Mouse (Mus musculus) layer of hippocampus, postnatal 14 days (tissue): ENCODE data around the gene Gm28048. TPM values are rescaled to one million over a fixed set of nuclear protein-coding genes. Genes with fewer than 3 reads are reported as not detected.
A peak's percentile ranks its signal among the peaks of the same experiment; 100 is the strongest.

Experiments used
- DNase-seq, 2 experiments: peaks; one replicate each; pipeline ENCODE4 v3.0.0; 2021 to 2022; ENCODE audit warnings: low spot score in 2 of 2, mixed read lengths in 1 of 2
- total RNA-seq, 2 experiments: library from RNA; stranded (reverse); gene quantifications; 2 replicates each; pipeline ENCODE4 v1.2.3; 2021

The Gm28048 gene
- total RNA-seq, 2 experiments from 2014 or later = 8.5 to 9.1 TPM

DNA sequence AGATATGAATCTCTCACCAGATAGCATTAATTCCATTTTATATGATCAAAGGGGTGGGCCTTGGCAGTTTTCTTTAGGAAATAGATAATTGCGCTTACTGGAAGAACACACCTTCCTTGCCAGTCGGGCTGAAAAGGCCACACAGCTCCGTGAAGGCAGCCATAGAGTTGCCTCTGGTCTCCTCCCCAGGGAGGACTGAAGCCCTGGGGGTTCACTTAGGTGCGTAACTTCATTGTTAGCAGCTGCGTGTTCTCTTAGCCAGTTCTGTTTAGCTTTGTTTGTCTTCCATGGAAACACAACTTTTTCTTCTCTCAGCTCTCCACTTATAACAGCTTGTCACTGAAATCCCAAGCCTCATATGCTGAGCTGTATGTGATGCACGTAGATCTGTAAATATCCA lies 89.4 kb downstream of the Gm28048 start:
- DNase-seq = no peak

GRCm38 (mm10) chr11:22891876-22892275 lies 90.0 kb downstream of the Gm28048 start:
- no peak for DNase-seq

DNA sequence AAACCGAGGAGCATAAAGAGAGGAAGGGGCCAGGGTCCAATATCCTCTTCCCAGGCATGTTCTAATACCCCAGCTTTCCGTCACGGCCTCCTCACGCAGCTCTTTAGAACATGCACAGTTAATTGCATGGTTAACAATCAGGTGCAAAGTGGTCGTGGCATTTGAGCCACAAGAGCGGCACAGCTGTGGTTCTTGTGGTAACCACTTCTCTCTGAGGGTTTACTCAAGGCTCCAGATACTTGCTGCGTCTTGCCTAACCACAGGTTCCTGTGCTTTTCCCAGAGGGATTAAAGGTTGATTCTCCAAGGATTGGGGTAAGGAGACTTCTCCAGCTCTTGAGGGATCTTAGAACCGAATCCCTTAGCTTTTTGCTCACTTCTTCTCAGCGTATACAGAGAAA lies 90.6 kb downstream of the Gm28048 start:
- no peak for DNase-seq

DNA sequence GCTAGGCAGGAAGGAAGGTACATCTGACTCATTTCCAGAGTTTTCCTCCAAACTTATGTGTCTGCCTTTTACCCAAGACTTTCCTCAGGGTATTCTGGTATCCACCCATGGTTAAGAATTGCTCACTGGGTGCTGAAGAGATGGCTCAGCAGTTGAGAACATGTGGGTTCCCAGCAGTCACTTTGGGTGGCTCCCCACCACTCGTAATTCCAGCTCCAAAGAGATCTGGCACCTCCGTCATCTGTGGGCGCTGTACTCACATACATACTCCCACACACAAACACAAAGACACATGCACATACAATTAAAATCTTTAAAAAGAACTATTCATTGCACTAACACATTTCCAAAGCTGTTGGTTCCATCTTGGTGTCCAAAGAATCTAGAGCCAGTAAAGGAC lies 92.7 kb downstream of the Gm28048 start:
- DNase-seq = peak in 1 of 2 experiments; percentile 37

GRCm38 (mm10) chr11:22886991-22887390 lies 94.9 kb downstream of the Gm28048 start:
- DNase-seq = no peak

DNA sequence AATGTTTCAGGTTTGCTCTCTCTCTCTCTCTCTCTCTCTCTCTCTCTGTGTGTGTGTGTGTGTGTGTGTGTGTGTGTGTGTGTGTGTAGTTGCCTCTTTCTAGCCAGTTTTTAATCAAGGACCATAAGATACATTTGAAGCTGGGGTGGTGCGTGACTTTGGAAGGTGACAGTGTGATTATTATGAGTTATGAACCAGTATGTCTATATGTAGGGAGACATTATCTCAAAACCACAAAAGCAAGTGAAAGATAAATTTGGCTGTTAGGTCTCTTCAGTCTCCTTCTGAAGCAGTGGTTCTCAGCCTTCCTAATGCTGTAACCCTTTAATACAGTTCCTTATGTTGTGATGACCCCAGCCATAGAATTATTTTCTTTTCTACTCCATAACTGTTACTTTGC lies 96.5 kb downstream of the Gm28048 start:
- DNase-seq = no peak

- no peak for DNase-seq
These were observed 98.2 kb downstream of the Gm28048 start for GRCm38 (mm10) chr11:22883676-22884075.

GRCm38 (mm10) chr11:22882926-22883325 lies 99.0 kb downstream of the Gm28048 start:
- DNase-seq = no peak

DNA sequence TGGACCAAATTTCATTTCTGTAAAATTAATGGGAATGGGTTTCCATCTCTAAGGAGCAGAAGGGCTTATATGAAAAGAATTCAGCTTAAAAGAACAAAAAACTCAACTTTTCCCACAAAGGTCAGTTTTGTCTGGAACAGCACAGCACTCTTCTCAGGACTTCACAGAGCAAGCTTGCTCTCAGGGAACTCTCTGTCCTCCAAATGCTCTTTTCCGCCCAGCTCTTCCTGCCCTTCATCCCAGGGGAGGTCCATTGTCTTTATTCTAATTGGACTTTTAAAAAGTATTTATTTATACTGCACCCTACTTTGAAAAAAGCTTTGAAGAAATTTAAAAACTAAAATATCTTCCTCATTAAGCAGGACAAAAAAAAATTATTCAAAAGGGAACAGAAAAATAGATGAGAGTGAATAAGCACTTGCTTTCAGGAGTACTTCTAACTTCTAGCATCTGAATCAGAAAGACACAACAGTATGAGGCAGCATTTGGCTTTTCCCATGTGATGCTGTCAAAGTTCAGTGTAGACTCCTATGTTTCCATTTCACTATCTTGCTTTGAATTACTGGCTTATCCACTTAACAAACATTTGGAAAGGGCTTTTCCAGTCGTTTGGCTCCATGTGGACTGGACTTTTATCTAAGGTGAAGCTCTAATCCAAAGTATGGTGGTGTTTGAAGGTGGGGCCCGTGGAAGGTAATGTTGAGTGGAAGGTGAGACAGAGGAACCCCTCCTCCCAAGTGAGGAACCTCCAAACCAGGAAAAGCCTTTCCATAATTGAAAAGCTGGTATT lies 101.3 kb downstream of the Gm28048 start:
- no peak for DNase-seq

GRCm38 (mm10) chr11:22879645-22880044 lies 102.2 kb downstream of the Gm28048 start:
- no peak for DNase-seq

DNA sequence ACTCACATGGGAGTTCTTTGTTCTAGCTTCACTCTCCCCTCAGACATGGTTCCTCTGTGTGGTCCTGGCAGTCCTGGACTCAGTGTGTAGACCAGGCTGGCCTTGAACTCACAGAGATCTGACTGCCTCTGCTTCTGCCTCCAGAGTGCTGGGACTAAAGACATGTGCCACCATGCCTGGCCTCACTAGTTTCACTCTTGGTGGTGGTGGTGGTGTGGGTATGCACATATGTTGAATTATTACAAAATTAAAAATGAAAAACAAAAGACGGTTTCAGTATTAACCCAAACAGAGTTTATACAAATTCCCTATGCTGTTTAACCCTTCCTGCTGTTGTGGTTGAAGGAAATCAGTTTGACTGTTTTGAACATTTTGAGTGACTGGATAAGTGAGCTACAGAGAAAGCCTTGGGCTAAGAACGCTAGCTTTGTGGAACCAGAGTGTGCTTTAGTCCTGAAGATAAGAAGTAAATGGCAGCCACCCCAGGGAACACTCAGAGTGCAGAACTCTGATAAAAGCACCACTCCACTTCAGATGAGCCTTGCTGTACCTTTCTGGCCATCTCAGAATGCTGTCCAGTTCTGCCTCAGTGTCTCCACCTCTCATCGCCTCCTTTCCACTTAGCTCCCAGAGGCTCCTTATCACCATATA lies 105.1 kb downstream of the Gm28048 start:
- DNase-seq = no peak

GRCm38 (mm10) chr11:22875279-22875678 lies 106.6 kb downstream of the Gm28048 start:
- DNase-seq = peak in 1 of 2 experiments; percentile 12

GRCm38 (mm10) chr11:22874747-22875146 lies 107.1 kb downstream of the Gm28048 start:
- DNase-seq = no peak

- DNase-seq = no peak
These were observed 108.5 kb downstream of the Gm28048 start for GRCm38 (mm10) chr11:22873383-22873782.

GRCm38 (mm10) chr11:22872307-22872680 lies 109.6 kb downstream of the Gm28048 start:
- DNase-seq = no peak

DNA sequence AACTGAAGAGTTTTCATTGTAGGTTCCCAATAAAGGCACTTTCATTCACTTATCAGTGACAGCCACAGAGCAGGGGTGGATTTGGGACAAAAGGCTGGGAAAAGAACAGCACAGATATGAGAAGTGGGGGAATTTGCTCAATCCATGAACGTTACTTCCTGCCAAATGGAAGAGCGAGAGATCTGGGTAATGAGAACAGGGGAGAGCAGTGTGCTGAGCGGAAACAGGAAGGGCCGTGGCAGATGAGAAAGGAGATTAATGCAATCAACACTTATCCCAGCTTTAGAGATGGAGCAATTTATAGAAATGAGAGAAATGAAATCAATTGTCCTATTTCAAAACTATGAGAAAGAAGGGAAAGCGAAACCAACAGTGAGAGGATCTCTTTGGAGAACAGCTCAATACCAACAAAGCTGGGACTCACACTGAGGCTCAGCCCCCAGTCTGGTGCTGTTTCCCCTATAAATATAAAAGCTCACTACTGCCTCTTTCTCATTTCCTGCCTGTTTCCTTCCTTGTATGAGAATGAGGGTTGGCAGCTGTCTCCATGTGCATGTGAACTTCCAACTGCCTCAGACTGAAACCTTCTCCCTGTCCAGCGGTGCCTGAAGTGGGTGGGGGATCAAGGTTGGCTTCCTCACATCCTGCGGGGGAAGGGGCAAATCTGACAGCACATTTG lies 110.1 kb downstream of the Gm28048 start:
- no peak for DNase-seq

DNA sequence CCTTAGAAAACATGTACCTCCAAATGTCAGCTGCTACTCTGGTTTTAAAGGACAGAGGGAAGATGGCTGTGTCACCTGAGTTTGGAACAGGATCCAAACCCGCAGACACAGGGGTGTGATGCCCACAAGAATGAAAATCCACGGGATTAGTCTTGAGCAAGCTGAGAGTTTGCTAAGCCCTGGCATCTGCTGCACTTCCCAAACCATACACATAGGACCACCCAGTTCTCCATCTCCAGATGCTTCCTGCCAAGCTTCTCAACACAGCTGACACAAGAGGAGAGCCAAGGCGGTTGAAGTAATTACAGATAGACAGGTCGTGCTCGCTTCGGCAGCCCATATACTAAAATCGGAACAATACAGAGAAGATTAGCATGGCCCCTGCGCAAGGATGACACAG lies 113.3 kb downstream of the Gm28048 start:
- DNase-seq = no peak

DNA sequence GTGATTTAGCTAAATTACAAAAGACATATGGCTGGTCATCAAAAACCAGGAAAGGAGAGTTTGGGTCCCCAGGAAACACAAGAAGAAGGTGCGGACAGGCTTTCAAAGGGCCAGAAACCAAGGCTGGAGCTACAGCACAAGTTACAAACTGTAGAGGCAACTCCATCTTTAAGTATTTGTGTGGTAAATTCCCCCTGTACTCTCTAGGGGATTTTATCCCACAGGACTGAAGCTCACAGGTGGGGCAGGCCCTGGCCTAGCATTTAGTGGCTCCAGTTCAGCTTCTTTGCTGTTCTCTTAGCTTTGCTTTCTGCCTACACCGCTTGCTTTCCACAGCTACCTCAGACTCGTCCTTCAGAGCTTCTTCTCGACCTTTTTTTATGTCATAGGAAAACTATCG lies 114.2 kb downstream of the Gm28048 start:
- DNase-seq = no peak

DNA sequence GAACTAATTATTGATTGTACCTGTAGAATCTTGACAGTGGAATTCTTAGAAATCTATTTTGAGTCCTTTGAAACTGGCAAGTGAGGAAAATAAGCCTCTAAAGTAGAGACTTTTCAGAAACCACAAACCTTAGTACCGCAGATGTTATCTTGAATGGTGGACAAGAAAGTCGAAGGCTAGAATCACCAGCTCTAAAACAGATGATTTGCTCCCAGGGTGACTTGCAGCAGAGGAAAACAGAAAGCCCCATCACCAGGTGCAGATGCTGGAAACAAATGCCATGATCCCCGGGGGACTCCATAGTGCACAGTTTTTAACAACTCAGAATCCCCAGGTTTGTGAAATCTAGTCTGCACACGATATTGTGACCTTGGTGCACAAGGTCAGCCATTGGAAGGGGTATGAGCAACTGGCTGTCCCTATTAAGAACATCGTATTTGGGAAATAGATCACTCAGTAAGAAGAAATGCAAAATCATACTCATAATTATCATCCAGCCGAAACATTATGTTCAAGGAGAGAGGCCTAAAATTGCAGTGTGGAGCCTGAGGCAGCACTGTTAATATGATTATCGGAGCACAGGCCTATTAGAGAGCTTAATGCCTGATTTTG lies 116.1 kb downstream of the Gm28048 start:
- DNase-seq = no peak

- DNase-seq = no peak
These were observed 117.4 kb downstream of the Gm28048 start for GRCm38 (mm10) chr11:22864305-22865060.

GRCm38 (mm10) chr11:22863581-22863980 lies 118.3 kb downstream of the Gm28048 start:
- DNase-seq = no peak
